Mouse (Mus musculus) mature B cell (primary cell): ENCODE measurements around the gene Dtx1.

Source experiments
- in situ Hi-C: fragments of 300-500 bp; cut with MboI; formaldehyde crosslinking; loops from 2 replicates; pipeline ENCODE4 v1.14.3; 2019

Dtx1 gene

GRCm38 (mm10) chr5:120645851-120646250 is 65.9 kb downstream of the Dtx1 start:
- in situ Hi-C loops: no loop called here

DNA sequence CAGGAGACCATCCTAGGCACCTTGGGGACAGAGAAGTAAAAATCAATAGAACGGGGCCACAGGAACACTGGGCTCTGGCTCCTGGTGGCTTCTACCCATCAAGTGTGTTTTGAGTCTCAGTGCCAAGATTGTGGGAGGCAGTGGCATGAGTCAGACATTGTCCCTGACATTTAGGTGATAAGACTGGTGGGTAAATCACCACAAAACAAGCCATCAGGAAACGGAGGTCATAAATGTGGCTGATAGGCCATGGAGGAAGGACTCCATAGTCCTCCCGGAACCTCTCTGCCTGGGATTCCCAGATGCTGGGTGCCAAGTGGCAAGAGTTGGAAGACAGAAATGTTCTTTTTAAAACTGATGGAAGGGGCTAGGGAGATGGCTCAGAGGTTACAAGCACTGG is 67.5 kb downstream of the Dtx1 start:
- in situ Hi-C loops: no loop called here

GRCm38 (mm10) chr5:120643365-120644085 is 68.2 kb downstream of the Dtx1 start:
- in situ Hi-C loops: no loop called here

DNA sequence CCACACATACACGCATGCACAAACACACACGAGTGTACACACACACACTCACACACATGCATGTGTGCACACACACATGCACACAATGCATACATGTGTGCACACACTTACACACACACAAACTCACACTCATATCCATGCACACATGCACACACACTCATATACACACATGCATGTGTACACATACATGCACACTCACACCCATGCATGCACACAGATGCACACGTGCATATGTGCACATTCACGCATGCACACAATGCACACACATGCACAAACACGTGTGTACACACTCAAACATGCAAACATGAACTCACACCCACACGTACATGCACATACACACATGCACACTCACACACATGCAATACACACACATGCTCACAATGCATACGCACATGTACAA is 71.6 kb downstream of the Dtx1 start:
- in situ Hi-C loops: no loop called here

DNA sequence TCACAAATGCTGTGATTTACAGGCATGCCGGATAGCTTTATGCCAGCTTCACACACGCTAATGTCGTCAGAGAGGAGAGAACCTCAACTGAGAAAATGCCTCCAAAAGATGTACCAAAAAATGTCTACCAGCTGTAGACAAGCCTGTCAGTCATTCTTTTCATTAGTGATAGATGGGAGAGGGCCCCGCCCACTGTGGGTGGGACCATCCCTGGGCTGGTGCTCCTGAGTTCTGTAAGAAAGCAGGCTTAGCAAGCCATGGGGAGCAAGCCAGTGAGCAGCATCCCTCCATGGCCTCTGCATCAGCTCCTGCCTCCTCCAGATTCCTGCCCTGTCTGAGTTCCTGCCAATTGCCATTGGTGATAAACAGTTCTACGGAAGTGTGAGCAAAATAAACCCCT is 76.1 kb downstream of the Dtx1 start:
- in situ Hi-C loops: no loop called here

- in situ Hi-C loops: no loop called here
Measured at GRCm38 (mm10) chr5:120634860-120635259, 76.9 kb downstream of the Dtx1 start.

- in situ Hi-C loops: no loop called here
Measured at GRCm38 (mm10) chr5:120634131-120634530, 77.6 kb downstream of the Dtx1 start, which contains the start of gene Cfap73. Cfap73 (minus strand) TSS chr5:120634235.

GRCm38 (mm10) chr5:120631892-120632291 is 79.8 kb downstream of the Dtx1 start:
- in situ Hi-C loops: no loop called here

DNA sequence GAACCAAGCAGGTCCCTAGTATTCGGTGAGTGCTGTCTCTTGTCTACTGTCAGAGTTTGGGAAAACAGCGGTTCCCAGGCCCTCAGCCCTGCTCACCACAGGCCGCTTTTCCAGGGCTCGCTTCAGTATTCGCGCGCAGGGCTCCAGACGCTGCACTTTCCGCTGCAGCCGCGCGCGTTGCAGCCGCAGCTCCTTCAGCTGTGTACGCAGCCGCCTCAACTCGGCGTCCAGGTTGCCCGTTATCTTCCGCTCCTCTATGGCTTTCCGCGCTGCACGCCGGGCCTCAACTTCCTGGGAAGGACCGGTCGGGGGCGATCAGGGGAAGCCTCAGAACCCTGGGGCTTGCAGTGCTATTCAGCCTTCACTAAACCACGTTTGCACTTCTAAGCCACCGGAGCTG is 80.6 kb downstream of the Dtx1 start:
- in situ Hi-C loops: no loop called here
